Comparison of ENCODE assay signal across 11 mouse cellular contexts in the genomic region with DNA sequence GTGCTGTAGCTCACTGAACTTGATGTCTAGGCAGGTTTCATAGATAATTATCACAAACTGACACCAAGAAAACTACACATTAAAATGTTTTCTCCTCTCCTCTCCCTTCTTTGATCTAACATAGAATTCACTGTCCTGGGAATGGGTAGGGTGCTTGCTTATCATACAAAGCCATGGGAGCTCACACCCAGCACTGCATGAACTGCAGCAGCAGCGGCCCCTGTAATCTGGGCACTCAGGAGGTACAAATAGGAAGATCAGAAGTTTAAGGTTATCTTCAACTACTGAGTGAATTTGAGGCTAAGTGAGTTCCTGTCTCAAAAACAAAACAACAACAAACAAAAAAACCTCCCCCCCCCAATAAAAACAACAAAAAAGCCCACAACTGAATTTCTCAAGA.
"Had no signal": no experiment of that assay in that cellular context is flagged by ENCODE, and none has a peak within 500 bp of the region (broad histone marks: within the 10 kb centered on the region; RNA-seq: fewer than 3 reads in every experiment).

No protein-coding gene starts in this region.

- H3K27me3 ChIP-seq: neural tube, embryonic 12.5 days had no signal

- H3K9ac ChIP-seq: limb, embryonic 12.5 days; limb, embryonic 15.5 days; midbrain, embryonic 12.5 days; midbrain, embryonic 15.5 days had no signal

- H3K27ac ChIP-seq: limb, embryonic 15.5 days; macrophage; midbrain, embryonic 12.5 days; midbrain, embryonic 15.5 days; stomach, postnatal 0 days had no signal

- H3K36me3 ChIP-seq: limb, embryonic 12.5 days; limb, embryonic 15.5 days; midbrain, embryonic 12.5 days; midbrain, embryonic 15.5 days; neural tube, embryonic 12.5 days; neural tube, embryonic 15.5 days had no signal

- H3K9me3 ChIP-seq: limb, embryonic 12.5 days; limb, embryonic 15.5 days; midbrain, embryonic 12.5 days; midbrain, embryonic 15.5 days; neural tube, embryonic 12.5 days; neural tube, embryonic 15.5 days had no signal

- H3K4me3 ChIP-seq: neural tube, embryonic 12.5 days had no signal

- DNase-seq: left cerebral cortex, postnatal 4 days; lung, adult 2 months; thymus, postnatal 25 days had no signal
